Mouse (Mus musculus): ENCODE measurements at regions not wholly inside any gene's neighbourhood (a gene's known extent, or its start where the extent isn't known, plus 50 kb on each side); places are given as distances from the start of the nearest gene placed in this dataset.

DNA sequence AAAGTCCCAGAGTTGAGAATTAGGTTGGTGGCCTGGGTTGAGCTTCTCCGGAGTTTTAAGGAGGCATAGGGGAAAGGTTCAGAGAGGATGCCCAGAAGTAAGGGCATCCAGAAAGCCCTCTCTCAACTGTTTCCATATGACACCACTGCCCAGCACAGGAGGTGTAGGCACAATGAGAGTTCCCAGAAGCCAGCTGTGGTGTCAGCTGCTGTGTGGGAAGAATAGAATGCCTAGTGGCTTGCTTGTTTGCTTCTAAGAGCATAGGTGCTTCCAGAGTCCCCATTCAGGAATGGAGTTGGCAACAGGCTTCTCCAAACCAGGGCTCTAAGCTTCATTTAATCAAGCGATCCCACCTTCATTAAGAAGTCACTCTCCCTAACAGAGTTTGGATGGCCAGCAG, 357.9 kb downstream of the Adgrl2 start:
- no peak for TF ChIP-seq CTCF (IDR thresholded peaks at IDR 0.05; ENCODE audit: extremely low read depth, insufficient read length, insufficient replicate concordance, low read depth, low read length)
- TF ChIP-seq POLR2A (IDR thresholded peaks at IDR 0.05; ENCODE audit: low read depth, low read length), result no peak
